Mouse (Mus musculus): ENCODE data around the gene Asb15. TPM values are rescaled to one million over a fixed set of nuclear protein-coding genes. Genes with fewer than 3 reads are reported as not detected.

Gene Asb15
- polyA plus RNA-seq (2017; shearing (Covaris generic)), result not detected

GRCm38 (mm10) chr6:24528064-24528243, at the start of gene Asb15:
Gene Asb15, plus strand, starts transcription at chr6:24528144.

GRCm38 (mm10) chr6:24514552-24515284, 13.2 kb upstream of the Asb15 start, which contains the start of gene Iqub:
Gene Iqub, minus strand, starts transcription at chr6:24515067.

GRCm38 (mm10) chr6:24527155-24528063, 535 bp upstream of the Asb15 start, which contains the start of gene Ndufa5:
Gene Ndufa5, minus strand, starts transcription at chr6:24528013.

GRCm38 (mm10) chr6:24597500-24597899, 69.6 kb downstream of the Asb15 start, which contains the start of gene Lmod2:
Gene Lmod2, plus strand, starts transcription at chr6:24597762.

Other genes starting within 250 kb of the Asb15 start
- not detected for gene Iqub, start 13.1 kb upstream of the Asb15 start, polyA plus RNA-seq (2017; shearing (Covaris generic))
- 194 TPM for gene Ndufa5, start 131 bp upstream of the Asb15 start, polyA plus RNA-seq (2017; shearing (Covaris generic))
- not detected for gene Lmod2, start 69.6 kb downstream of the Asb15 start, polyA plus RNA-seq (2017; shearing (Covaris generic))
- gene Wasl, start 136.9 kb downstream of the Asb15 start, polyA plus RNA-seq (2017; shearing (Covaris generic)), result 9.4 TPM
- gene Hyal6, start 205.1 kb downstream of the Asb15 start, polyA plus RNA-seq (2017; shearing (Covaris generic)), result not detected
- not detected for gene Hyal4, start 220.2 kb downstream of the Asb15 start, polyA plus RNA-seq (2017; shearing (Covaris generic))